Mouse (Mus musculus) testis, postnatal 14 days (tissue): Measurements from ENCODE around the gene Sel1l.

Source experiments
- DNase-seq: peaks from one replicate; pipeline ENCODE4 v3.0.0; 2021; ENCODE audit warnings: low spot score

Gene Sel1l

GRCm38 (mm10) chr12:91778211-91779003 is 70.5 kb downstream of the Sel1l start:
- peak; percentile 46 for DNase-seq

- DNase-seq, result no peak
Observed at GRCm38 (mm10) chr12:91776342-91776741, 72.6 kb downstream of the Sel1l start.

GRCm38 (mm10) chr12:91774811-91775284 is 74.1 kb downstream of the Sel1l start:
- DNase-seq, result no peak

- DNase-seq, result no peak
Observed at GRCm38 (mm10) chr12:91768871-91769270, 80.1 kb downstream of the Sel1l start.

- DNase-seq, result no peak
Observed at GRCm38 (mm10) chr12:91768176-91768575, 80.8 kb downstream of the Sel1l start.

GRCm38 (mm10) chr12:91766338-91767107 is 82.4 kb downstream of the Sel1l start:
- no peak for DNase-seq

- no peak for DNase-seq
Observed at GRCm38 (mm10) chr12:91765504-91765903, 83.5 kb downstream of the Sel1l start.

- no peak for DNase-seq
Observed at GRCm38 (mm10) chr12:91765054-91765453, 83.9 kb downstream of the Sel1l start.

- no peak for DNase-seq
Observed at GRCm38 (mm10) chr12:91764471-91764870, 84.5 kb downstream of the Sel1l start.

GRCm38 (mm10) chr12:91759836-91760235 is 89.1 kb downstream of the Sel1l start:
- DNase-seq, result no peak

- no peak for DNase-seq
Observed at GRCm38 (mm10) chr12:91757854-91758562, 90.9 kb downstream of the Sel1l start.

GRCm38 (mm10) chr12:91756562-91757166 is 92.3 kb downstream of the Sel1l start:
- DNase-seq, result no peak
